Mouse (Mus musculus): Measurements from ENCODE around the gene Slc22a4.

DNA sequence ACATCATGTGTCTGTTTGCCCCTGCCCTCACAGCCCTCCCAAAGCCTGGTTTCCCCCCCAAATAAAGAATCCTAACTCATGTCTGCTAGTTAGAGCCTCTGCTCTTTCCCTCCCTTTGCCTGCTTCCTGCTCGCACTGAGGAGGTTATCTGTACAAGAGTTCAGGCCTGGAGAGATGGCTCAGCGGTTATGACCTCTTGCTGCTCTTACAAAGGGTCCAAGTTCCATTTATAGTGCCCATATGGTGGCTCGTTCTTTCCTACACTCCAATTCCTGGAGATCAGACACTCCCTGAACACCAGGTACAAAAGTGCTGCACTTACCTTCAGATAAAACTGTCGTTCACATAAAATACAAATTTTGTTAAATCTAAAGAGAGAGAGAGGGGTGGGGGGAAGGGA is 39.8 kb downstream of the Slc22a4 start:
- TF ChIP-seq CTCF (IDR thresholded peaks at IDR 0.05; ENCODE audit: low read depth) (no peak), EP300 (IDR thresholded peaks at IDR 0.05; ENCODE audit: low read depth) (no peak)

Data from heart, postnatal 0 days (tissue).